Mouse (Mus musculus) liver, embryonic 14.5 days (tissue): ENCODE results near the gene Phldb2. TPM values are rescaled to one million over a fixed set of nuclear protein-coding genes. Genes with fewer than 3 reads are reported as not detected.

ENCODE experiments used
- ATAC-seq: fragments of 200-750 bp; cut with Nextera tagmentation; 2 replicates; pipeline ENCODE4 v1.8.0; 2017; ENCODE audit warnings: moderate number of reproducible peaks, mild to moderate bottlenecking, moderate library complexity; ENCODE audit not compliant: insufficient read depth
- DNase-seq, 3 experiments: peaks; one replicate each; pipeline ENCODE4 v3.0.0-alpha.2; 2012 to 2013; ENCODE audit warnings: low read depth in 3 of 3, low spot score in 3 of 3
- H3K27ac ChIP-seq: fragments of 300-500 bp; sonication (generic); 2 replicates; pipeline ENCODE4 v1.5.1; 2014; ENCODE audit warnings: moderate library complexity, mild to moderate bottlenecking, control low read depth, inconsistent platforms
- H3K27me3 ChIP-seq: fragments of 300-500 bp; sonication (generic); 2 replicates; pipeline ENCODE4 v1.6.1; 2014; ENCODE audit warnings: mild to moderate bottlenecking, low read length, moderate library complexity; ENCODE audit not compliant: control insufficient read depth, insufficient read depth
- H3K36me3 ChIP-seq: fragments of 300-500 bp; sonication (generic); replicated peaks from 2 replicates; pipeline ENCODE4 v1.6.1; 2014; ENCODE audit warnings: low read depth; ENCODE audit not compliant: control insufficient read depth, insufficient read depth
- H3K4me1 ChIP-seq, 2 experiments: fragments of 200-500 bp in 1 of 2; fragments of 300-500 bp in 1 of 2; sonication (generic) in 1 of 2; replicated peaks; 2 replicates each; pipeline ENCODE4 v1.6.1; 2012 to 2014; ENCODE audit warnings: antibody characterized with exemption in 1 of 2, inconsistent platforms in 1 of 2, low read length in 1 of 2; ENCODE audit not compliant: control insufficient read depth in 2 of 2, insufficient read depth in 2 of 2
- H3K4me2 ChIP-seq: fragments of 300-500 bp; sonication (generic); 2 replicates; pipeline ENCODE4 v1.6.1; 2014; ENCODE audit warnings: low read depth, mild to moderate bottlenecking, control low read depth, moderate library complexity
- H3K4me3 ChIP-seq, 2 experiments: fragments of 200-500 bp in 1 of 2; fragments of 300-500 bp in 1 of 2; sonication (generic) in 1 of 2; 2 replicates each; pipeline ENCODE4 v1.5.1; 2012 to 2014; ENCODE audit warnings: low read depth in 2 of 2, low read length in 2 of 2, mild to moderate bottlenecking in 2 of 2, control low read depth in 1 of 2, inconsistent platforms in 1 of 2, moderate library complexity in 1 of 2; ENCODE audit not compliant: insufficient read depth in 1 of 2
- H3K9ac ChIP-seq: fragments of 300-500 bp; sonication (generic); replicated peaks from 2 replicates; pipeline ENCODE4 v1.6.1; 2014; ENCODE audit warnings: mild to moderate bottlenecking, control low read depth, moderate library complexity
- H3K9me3 ChIP-seq: fragments of 300-500 bp; sonication (generic); 2 replicates; pipeline ENCODE4 v1.6.1; 2016; ENCODE audit warnings: low read length, mixed read lengths; ENCODE audit not compliant: control insufficient read depth
- CTCF ChIP-seq: IDR thresholded peaks from 2 replicates; pipeline ENCODE4 v1.5.1; 2016; ENCODE audit warnings: antibody characterized with exemption, low read depth, control low read depth
- EP300 ChIP-seq: IDR thresholded peaks from 2 replicates; pipeline ENCODE4 v1.6.1; 2016; ENCODE audit warnings: antibody characterized with exemption, low read depth
- WGBS: fragments of 180-500 bp; shearing (Covaris S2); extraction: QIAGEN DNeasy Blood & Tissue Kit; methylation state at CpG from one replicate; pipeline ENCODE4 v1.1.7; 2014; ENCODE audit not compliant: insufficient replicate concordance; 5-methylcytosine and 5-hydroxymethylcytosine counted together
- polyA plus RNA-seq, 2 experiments: library from polyadenylated mRNA; depleted of rRNA in 1 of 2; stranded (reverse) in 1 of 2; unstranded in 1 of 2; fragments of >200 nt; fragmentation: Nextera tagmentation in 1 of 2; extraction: Ambion mirVana in 1 of 2; gene quantifications; 2 replicates each; pipeline versions ENCODE4 v1.2.1 to v1.2.3; 2012 to 2014

Gene Phldb2
- polyA plus RNA-seq, 2 experiments = 9.7 to 12.7 TPM

GRCm38 (mm10) chr16:45810155-45810554 lies 143.2 kb downstream of the Phldb2 start:
- 39% methylated on average over 2 of the region's 2 CpGs for WGBS
- H3K27me3 ChIP-seq = no peaks in the 10 kb centered on the region
- TF ChIP-seq CTCF (no peak), EP300 (no peak)
- no peak overlapping the region for H3K4me3 ChIP-seq
- H3K4me2 ChIP-seq = no peak overlapping the region
- peak in 1 of 3 experiments; percentile 5 for DNase-seq
- no peaks in the 10 kb centered on the region for H3K9me3 ChIP-seq
- H3K36me3 ChIP-seq = no peaks in the 10 kb centered on the region
- 0 out of 4 replicates have a peak, but pooled peaks cover 0 to 3% of the 10 kb centered on the region in 2 experiments for H3K4me1 ChIP-seq
- H3K9ac ChIP-seq = no peak overlapping the region
- ATAC-seq = no peak; the same call in 1 of the 2 replicates
- no peak overlapping the region for H3K27ac ChIP-seq

DNA sequence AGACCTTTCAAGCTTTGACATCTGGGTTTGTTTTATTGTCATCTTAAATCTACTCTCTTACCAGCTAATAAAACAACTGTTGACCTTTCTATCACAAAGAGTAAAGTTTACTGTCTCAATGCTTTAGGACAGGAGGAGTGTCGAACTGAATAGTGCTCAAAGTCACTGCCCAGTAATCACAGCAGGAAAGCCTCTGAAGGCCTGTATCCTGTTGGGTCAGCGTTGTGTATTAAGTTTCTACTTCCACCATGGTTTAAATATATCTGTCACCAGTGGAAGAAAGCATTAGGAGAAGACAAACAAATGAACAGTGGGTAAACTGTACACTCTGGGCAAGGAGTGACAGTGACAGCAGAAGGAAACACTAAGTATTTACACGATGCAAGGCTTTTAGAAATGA lies 148.7 kb downstream of the Phldb2 start:
- Histone ChIP-seq H3K9ac (no peak overlapping the region), H3K27ac (no peak overlapping the region), H3K4me3 (no peak overlapping the region), H3K4me2 (no peak overlapping the region), H3K9me3 (no peaks in the 10 kb centered on the region), H3K27me3 (no peaks in the 10 kb centered on the region), H3K36me3 (no peaks in the 10 kb centered on the region), H3K4me1 (no peaks in the 10 kb centered on the region)
- TF ChIP-seq EP300 = no peak
- TF ChIP-seq CTCF = no peak
- no peak for DNase-seq
- no peak for ATAC-seq
- WGBS = 35% methylated on average over 3 of the region's 3 CpGs

DNA sequence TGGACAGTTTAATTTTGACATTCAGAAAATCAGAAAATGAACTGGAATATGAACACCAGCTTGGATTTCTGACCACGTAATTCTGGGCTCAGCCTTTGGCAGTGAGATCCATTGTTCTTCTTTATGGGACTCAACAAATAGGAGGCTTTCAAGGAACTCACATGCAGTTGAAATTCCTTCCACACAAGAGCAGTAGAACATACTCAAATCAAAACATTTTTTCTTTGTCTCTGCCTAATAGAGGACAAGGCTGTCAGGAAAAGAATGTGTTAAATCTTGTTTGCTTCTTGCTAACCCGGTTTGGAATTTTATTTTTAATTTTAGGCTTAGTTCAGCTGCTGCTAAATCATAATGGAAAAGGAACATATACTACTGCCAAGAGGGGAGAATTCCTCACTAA lies 153.0 kb downstream of the Phldb2 start:
- H3K4me3 ChIP-seq = no peak overlapping the region
- H3K27ac ChIP-seq = no peak overlapping the region
- no peak overlapping the region for H3K9ac ChIP-seq
- no peak overlapping the region for H3K4me2 ChIP-seq
- 64% methylated on average over 2 of the region's 2 CpGs for WGBS
- no peaks in the 10 kb centered on the region for H3K36me3 ChIP-seq
- TF ChIP-seq EP300 (no peak), CTCF (no peak)
- ATAC-seq (no peak), DNase-seq (no peak)
- H3K4me1 ChIP-seq = no peaks in the 10 kb centered on the region
- no peaks in the 10 kb centered on the region for H3K27me3 ChIP-seq
- H3K9me3 ChIP-seq = no peaks in the 10 kb centered on the region

DNA sequence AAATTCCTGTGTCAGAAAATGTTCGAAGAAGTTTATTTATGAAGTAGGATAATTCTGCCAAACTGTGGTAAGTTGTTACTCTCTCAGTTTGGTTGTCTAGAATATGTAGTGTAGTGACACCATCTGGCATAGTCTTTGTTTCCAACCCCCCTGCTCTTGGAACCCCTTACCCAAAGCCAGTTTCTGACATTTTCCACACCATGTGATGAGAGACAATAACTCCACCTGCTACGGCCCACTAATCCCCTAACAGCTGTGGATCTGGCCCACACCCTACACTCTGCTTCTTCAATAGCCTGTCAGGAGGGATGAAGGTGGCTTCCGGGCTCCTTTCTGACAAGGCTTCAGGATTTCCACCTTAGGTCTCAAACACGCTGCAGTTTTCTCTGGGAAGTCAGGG lies 154.2 kb downstream of the Phldb2 start:
- Histone ChIP-seq H3K27me3 (no peaks in the 10 kb centered on the region), H3K4me1 (no peaks in the 10 kb centered on the region), H3K4me3 (no peak overlapping the region), H3K4me2 (no peak overlapping the region), H3K36me3 (no peaks in the 10 kb centered on the region), H3K27ac (no peak overlapping the region), H3K9me3 (no peaks in the 10 kb centered on the region), H3K9ac (no peak overlapping the region)
- DNase-seq (no peak), ATAC-seq (no peak)
- WGBS = 64% methylated on average over 4 of the region's 4 CpGs
- TF ChIP-seq EP300 (no peak), CTCF (no peak)

- H3K9ac ChIP-seq = no peak overlapping the region
- no peaks in the 10 kb centered on the region for H3K4me1 ChIP-seq
- 63% methylated on average over 2 of the region's 2 CpGs for WGBS
- H3K9me3 ChIP-seq = no peaks in the 10 kb centered on the region
- DNase-seq = no peak
- H3K36me3 ChIP-seq = no peaks in the 10 kb centered on the region
- H3K4me3 ChIP-seq = no peak overlapping the region
- TF ChIP-seq CTCF (no peak), EP300 (no peak)
- ATAC-seq = no peak
- H3K4me2 ChIP-seq = no peak overlapping the region
- H3K27ac ChIP-seq = no peak overlapping the region
- H3K27me3 ChIP-seq = no peaks in the 10 kb centered on the region
These were observed 154.8 kb downstream of the Phldb2 start for GRCm38 (mm10) chr16:45798591-45798990.

- ATAC-seq (no peak), DNase-seq (no peak)
- no peak overlapping the region for H3K9ac ChIP-seq
- H3K27ac ChIP-seq = no peak overlapping the region
- no peak overlapping the region for H3K4me2 ChIP-seq
- no peaks in the 10 kb centered on the region for H3K9me3 ChIP-seq
- no peak overlapping the region for H3K4me3 ChIP-seq
- no peaks in the 10 kb centered on the region for H3K36me3 ChIP-seq
- TF ChIP-seq EP300 = no peak
- no peak for TF ChIP-seq CTCF
- 48% methylated on average over 2 of the region's 2 CpGs for WGBS
- H3K27me3 ChIP-seq = no peaks in the 10 kb centered on the region
- no peaks in the 10 kb centered on the region for H3K4me1 ChIP-seq
These were observed 156.6 kb downstream of the Phldb2 start for GRCm38 (mm10) chr16:45796815-45797214.
